Mouse (Mus musculus) left cerebral cortex, adult 11 months (tissue): Measurements from ENCODE around the gene Zfp46.

Experiments
- DNase-seq: peaks from one replicate; pipeline ENCODE4 v3.0.0; 2022; ENCODE audit warnings: low spot score

Zfp46 gene

DNA sequence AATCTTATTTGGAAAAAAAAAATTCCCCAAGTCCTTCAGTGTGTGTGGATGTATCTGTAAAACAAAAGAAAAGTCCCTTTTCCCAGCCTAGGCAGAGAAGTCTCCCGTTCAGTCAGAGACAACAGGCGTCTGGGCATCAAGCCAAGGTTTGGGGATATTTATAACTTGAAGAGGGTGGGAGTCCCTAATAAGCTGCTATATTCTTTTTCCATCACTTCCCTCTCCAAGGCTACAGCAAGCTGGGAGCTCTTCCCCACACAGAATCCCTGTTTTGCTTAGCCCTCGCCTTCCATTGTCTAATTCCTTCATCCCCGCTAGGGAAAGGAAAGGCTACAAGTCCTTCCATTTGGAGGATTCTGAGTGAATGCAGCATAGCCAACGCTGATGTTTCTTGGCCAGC lies at the start of gene Zfp46:
TSS of gene Zfp46 (plus strand) at position 229 of the 400 bp plus-strand sequence.
- DNase-seq, result peak; percentile 79

- DNase-seq, result no peak
Measured at GRCm38 (mm10) chr4:136238669-136239068, 45.8 kb upstream of the Zfp46 start.

GRCm38 (mm10) chr4:136239111-136239510 lies 45.4 kb upstream of the Zfp46 start:
- DNase-seq, result no peak

DNA sequence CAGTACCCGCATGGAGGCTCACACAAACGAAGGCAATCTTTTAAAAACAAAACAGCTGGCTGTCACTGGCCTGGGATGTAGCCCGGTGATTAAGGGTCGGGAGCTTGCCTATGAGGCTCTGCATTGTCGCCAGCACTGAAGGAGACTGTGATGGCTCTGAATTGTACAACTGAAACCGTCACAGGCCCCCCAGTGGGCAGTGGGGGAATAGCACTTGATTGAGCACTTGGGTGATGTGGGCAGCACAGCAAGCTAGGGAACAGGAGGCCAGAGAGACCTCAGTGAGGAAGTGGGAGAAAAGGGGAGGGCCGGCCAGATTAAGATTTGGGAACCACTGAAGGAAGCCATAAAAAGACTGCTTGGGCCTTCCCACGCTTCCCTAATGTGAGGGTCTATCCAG lies 44.9 kb upstream of the Zfp46 start:
- DNase-seq, result peak; percentile 75

GRCm38 (mm10) chr4:136240123-136240522 lies 44.4 kb upstream of the Zfp46 start:
- DNase-seq, result no peak

DNA sequence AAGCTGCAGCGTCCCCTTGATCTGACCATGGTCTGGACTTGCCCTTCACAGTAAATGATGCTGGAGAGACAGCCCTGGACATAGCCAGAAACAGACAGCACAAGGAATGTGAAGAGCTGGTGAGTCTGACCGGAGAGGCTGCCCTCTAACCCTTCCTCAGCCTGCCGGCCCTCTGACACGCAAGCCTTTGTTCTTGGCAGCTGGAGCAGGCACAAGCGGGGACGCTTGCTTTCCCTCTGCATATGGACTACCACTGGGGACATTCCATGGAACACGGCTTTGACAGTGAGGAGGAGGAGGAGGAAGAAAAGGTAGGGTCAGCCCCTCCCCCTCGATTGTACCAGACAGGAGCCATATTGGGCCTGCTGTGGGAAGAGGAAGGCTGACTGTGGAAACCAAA lies 43.5 kb upstream of the Zfp46 start:
- DNase-seq, result no peak

DNA sequence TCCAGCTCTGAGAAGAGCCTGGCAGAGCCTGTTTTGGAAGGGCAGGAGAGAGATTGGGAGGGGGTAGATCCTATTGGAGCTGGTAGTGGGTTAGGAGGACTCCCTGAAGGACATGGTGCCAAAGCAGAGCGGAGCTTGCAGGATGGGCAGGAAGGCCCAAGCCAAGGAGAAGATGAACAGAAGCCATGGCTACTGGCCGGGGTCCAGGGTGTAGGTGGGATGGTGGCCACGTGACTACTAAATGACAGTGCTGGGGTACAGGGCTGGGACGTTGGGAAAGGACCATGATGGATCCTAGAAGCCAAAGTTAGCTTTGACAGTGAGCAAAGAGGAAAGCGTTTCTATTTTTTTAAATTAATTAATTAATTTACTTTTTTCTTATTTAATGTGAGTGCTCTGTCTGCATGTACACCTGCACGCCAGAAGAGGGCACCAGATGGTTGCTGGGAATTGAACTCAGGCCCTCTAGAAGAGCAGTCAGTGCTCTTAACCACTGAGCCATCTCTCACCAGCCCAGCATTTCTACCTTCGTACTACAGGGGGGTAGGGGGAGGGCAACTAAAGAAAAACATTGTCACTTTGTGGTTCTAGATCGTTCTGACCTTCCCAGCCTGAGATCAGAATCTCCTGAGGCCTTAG lies 42.3 kb upstream of the Zfp46 start:
- DNase-seq, result no peak

GRCm38 (mm10) chr4:136242728-136243127 lies 41.8 kb upstream of the Zfp46 start:
- DNase-seq, result no peak

DNA sequence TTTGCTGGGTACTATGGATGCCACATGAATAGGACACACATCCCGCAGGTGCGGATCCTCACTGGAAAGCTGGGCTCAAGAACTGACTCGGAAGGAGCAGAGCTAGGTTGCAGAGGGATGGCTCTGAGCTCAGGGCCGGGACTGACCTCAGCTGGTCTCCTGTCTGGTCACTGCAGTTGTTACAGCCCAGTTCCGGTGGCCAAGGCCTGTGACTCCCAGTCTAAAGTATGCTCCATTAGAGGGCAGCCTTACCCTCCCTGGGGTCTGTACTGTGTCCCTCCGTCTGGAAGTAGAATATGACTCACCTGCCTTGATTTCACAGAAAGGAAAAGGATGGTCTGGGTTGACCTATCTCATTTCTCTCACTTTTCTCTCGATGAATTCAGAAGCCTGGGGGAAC lies 40.3 kb upstream of the Zfp46 start:
- DNase-seq, result no peak

DNA sequence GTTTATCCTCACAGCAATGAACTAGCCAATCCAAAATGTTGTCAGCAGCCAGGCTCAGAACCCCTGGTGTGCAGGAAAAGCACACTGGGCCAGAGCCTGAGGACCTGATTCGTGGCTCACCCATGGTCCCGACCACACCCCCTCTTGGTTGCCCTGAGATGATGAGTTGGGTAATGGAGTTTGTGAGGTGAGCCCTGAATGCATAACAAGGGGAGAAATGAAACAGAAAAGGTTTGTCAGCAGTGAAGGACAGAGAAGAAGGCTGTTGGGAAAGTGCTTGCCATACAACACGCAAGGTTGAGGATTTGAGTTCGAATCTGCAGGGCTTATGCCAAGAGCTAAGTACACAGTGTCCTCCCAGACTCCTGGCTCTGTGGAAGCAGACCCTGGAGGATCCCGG lies 38.8 kb upstream of the Zfp46 start:
- no peak for DNase-seq

DNA sequence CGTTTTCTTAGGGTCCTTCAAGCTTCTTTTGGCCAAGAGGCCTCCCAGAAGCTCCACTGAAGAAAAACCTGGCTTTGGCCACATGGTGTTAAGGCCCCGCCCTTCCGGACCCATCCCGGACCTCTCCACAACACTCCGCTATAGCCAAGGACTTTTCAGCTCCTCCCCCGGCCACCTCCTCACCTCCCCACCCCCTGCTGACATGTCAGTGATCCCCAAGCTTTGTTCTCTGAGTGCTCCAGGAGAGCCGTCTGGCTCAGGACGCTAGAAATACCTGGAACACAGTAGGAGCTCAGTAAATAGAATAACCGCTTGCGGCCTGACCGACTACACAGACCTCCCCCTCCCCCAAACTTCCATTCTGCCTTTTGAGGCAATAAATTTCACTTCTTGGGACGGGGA lies 37.9 kb upstream of the Zfp46 start:
- no peak for DNase-seq

DNA sequence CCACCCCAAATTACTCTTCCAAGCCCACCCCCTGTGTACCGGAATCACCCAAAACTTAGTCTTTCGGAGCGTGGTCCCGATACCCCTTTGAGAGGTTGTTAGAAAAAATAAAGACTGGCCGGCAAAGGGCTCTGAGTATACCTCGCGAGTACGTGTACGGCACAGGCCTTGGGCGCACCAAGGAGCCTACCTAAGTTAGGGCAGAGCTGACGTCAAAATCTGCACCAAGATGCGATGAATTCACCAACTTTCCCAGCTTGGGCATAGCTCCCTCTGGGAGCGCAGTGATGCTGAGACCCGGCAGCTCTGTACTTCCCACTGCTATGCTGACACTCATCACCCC lies 37.1 kb upstream of the Zfp46 start:
- DNase-seq, result no peak

DNA sequence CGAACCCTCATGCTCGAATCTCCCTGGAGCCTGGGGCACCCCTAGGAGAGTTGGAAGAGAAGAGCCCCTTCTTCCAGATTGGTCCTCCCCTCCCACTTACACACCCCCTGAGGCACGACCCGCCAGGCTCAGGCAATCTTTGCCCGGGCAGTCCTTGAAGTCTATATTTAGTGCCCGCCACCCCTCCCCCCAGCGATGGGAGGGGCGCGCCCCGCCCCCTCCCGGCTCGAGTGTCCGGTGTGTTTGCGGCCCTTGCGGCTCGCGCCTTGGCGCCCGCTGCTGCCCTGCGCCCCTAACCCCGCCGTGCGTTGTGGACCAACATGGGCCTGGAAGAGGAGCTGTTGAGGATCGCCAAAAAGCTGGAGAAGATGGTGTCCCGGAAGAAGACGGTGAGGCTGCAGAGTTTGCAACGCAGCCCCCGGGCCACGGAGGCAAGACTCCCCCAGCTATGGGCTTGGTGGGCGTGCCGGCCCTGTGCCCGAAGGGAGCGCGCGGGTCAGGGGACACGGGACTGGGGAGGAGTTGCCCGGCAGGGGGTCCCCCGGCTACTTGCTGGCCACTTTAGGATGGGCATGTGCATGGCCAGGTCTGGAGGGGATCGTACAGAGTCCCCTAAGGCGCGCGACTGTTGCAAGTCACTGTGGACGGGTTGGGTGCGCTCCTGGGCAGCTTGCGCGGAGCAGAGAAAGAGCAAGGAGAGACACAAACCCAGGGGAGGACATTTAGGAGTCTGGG lies 36.6 kb upstream of the Zfp46 start, which contains the start of gene Tcea3:
TSS of gene Tcea3 (plus strand) at position 1 of the 735 bp plus-strand sequence.
- DNase-seq, result no peak

DNA sequence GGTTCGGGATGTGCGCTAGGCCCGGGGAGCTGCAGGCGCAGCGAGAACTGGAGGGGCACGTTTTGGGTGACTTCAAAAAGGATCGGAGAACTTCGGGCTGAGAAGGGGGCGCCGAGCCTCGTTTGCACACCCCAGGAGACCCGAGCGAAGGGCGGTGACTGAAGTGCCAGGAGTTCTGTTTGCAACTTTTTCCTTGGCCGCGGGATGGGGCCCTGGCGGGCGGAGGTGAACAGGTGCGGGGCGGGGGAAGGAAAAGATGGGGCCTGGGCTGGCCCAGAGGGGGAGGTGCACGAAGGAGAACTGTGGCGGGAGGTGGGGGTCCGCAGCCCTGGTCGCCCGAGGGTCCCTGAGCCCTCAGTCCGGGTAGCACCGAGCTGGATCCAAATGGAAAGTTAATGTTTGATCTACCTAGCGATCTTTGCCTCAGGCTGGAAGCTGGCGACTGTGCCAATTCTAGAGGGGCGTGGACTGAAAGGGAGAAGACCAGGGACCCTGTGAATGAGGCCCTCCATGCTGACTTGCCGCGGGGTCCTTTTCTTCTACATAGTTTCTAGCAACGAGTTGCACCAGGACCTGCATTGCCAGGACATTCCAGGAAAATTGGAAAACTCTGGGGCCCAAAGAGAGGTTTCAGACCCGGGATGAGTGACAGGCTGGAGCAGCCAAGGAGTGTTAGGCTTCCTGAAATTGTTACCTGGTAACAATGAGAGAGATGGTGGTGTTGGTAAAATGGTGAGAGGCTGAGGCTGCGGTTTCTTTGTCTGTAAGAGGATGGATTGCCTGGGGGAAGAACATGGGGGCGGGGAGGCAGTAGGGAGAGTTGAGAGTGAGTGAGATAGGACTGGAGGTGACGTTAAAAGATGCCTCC lies 35.8 kb upstream of the Zfp46 start:
- no peak for DNase-seq

DNA sequence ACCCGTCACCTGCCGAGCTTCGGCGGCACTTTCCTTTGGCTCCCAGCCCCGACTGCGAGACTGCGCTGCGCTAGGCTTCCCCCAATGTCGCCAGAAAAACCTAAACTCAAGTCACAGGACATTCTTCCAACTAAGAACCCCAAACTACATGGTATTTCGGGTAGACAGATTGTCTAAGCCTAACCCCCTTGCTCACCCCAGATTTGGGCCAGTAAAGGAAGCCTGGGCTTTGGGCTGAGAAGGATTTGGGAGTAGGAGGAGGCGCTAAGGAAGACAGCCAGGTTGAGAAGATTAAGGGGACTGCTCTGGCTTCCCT lies 35.2 kb upstream of the Zfp46 start:
- no peak for DNase-seq

DNA sequence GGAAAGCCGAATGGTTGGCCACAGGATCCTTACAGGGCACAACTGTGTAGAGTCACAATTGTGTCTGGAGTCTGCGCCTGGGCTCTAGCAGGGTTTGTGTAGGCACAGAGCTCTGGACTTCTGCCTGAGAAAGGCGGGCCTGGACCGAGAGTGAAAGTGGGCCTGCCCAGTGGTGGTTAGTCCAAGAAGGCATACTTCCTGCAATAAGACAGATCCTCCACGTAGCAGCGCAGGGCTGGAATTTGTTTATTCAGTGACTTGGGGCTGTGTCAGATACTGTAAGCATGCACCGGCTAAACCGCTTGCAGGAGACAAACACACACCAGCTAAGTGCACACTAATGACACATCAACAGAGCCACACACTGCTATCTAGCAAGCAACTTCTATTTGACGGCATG lies 34.7 kb upstream of the Zfp46 start:
- DNase-seq, result no peak

DNA sequence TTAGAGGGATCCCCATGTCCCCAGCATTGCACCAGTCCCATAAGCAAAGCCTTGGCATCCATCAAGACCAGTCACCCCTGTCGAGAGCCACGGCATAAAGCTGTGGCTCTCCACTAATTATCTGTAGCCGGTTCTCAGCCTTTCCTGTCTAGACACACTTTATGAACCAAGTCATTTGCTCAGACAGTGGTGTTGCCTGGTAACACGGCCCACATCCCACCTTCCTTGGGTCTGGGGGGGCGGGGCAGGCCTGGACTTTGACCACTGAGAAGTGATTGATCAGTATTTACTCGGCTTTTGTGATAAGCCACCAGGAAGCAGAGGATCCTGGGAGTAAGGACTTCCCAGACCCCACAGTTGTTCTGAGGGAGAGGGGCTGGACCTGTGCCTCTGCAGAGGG lies 28.6 kb upstream of the Zfp46 start:
- DNase-seq, result no peak

GRCm38 (mm10) chr4:136256696-136257095 lies 27.8 kb upstream of the Zfp46 start:
- DNase-seq, result no peak

DNA sequence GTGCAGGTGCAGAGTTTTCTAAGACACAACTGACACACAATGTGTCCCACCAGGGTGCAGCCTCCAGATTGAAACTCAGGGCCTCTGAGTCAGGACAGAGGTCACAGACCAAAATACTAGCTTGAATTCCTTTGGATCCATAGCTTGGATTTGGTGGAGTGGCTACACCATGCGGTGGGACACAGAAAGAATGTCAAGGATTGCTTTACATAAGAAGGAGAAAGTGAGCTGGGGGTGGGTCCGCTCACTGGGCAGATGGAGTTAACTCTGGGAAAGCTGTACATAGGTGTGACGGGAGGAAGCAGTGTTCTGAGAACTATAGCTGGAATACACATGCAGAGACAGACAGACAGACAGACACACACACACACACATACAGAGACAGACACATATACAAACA lies 24.6 kb upstream of the Zfp46 start:
- no peak for DNase-seq

- no peak for DNase-seq
Measured at GRCm38 (mm10) chr4:136260491-136261180, 23.8 kb upstream of the Zfp46 start.

DNA sequence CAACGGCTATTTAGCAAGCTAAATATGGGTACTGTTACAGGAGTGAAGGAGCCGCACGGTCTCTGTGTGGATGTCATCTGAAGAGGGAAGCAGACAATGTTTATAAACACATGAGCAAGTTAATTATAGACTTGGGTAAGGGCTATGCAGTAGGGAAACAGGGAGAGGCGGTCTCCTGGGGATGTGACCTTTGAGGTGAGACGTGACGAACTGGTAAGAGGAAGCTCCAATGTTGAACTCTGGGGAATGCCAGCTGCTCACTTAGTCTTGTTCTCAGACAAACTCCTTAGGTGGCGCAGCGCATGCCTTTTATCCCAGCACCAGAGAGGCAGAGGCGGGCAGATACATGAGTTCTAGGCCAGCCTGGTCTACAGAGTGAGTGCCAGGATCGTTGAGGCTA lies 22.6 kb upstream of the Zfp46 start:
- DNase-seq, result no peak

DNA sequence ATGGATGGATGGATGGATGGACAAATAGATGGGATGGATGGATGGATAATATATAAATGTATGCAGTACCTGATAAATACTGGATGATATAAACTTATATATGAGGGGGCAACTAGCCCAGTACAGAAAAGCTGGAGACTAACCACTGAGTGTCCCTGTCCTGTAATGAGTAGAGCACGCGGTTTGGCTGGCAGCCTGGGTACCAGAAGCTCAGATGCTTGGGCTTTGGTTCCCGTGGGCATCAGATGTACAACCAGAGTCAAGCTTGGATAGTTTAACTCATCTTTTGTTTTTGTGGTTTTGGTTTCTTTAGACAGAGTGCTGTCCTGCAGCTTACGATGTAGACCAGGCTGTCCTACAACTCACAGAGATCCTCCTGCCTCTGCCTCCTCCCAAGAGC lies 20.9 kb upstream of the Zfp46 start:
- no peak for DNase-seq
